Mouse (Mus musculus) hindbrain, embryonic 14.5 days (tissue): ENCODE data around the gene Apoc1. TPM values are rescaled to one million over a fixed set of nuclear protein-coding genes. Genes with fewer than 3 reads are reported as not detected.

Experiments
- ATAC-seq: fragments of 200-750 bp; cut with Nextera tagmentation; 2 replicates; pipeline ENCODE4 v1.8.0; 2017; ENCODE audit warnings: moderate number of reproducible peaks, mild to moderate bottlenecking, moderate TSS enrichment, moderate library complexity; ENCODE audit not compliant: low FRiP score
- DNase-seq: peaks from one replicate; pipeline ENCODE4 v3.0.0-alpha.2; 2015; ENCODE audit warnings: low spot score
- H3K27ac ChIP-seq: fragments of 300-500 bp; sonication (generic); 2 replicates; pipeline ENCODE4 v1.5.1; 2014; ENCODE audit warnings: mild to moderate bottlenecking, moderate library complexity
- H3K27me3 ChIP-seq: fragments of 300-500 bp; sonication (generic); 2 replicates; pipeline ENCODE4 v1.6.1; 2014; ENCODE audit warnings: mild to moderate bottlenecking, low read length, mixed read lengths; ENCODE audit not compliant: control insufficient read depth, insufficient read depth
- H3K36me3 ChIP-seq: fragments of 300-500 bp; sonication (generic); replicated peaks from 2 replicates; pipeline ENCODE4 v1.6.1; 2014; ENCODE audit not compliant: control insufficient read depth, insufficient read depth
- H3K4me1 ChIP-seq: fragments of 300-500 bp; sonication (generic); replicated peaks from 2 replicates; pipeline ENCODE4 v1.6.1; 2014; ENCODE audit warnings: antibody characterized with exemption, low read length, mixed read lengths; ENCODE audit not compliant: control insufficient read depth, insufficient read depth
- H3K4me2 ChIP-seq: fragments of 300-500 bp; sonication (generic); replicated peaks from 2 replicates; pipeline ENCODE4 v1.6.1; 2014; ENCODE audit warnings: mild to moderate bottlenecking, moderate library complexity
- H3K4me3 ChIP-seq: fragments of 300-500 bp; sonication (generic); replicated peaks from 2 replicates; pipeline ENCODE4 v1.5.1; 2014; ENCODE audit warnings: mild to moderate bottlenecking, low read length
- H3K9ac ChIP-seq: fragments of 300-500 bp; sonication (generic); 2 replicates; pipeline ENCODE4 v1.6.1; 2014
- H3K9me3 ChIP-seq: fragments of 300-500 bp; sonication (generic); 2 replicates; pipeline ENCODE4 v1.6.1; 2016; ENCODE audit warnings: low read length; ENCODE audit not compliant: control insufficient read depth
- WGBS: fragments of 180-500 bp; shearing (Covaris S2); extraction: QIAGEN DNeasy Blood & Tissue Kit; methylation state at CpG from one replicate; pipeline ENCODE4 v1.1.7; 2014; 5-methylcytosine and 5-hydroxymethylcytosine counted together
- polyA plus RNA-seq: library from polyadenylated mRNA; unstranded; fragments of >200 nt; fragmentation: Nextera tagmentation; extraction: Ambion mirVana; gene quantifications from 2 replicates; pipeline ENCODE4 v1.2.1, GENCODE M21; 2014

Apoc1 gene
- 2.3 and 2.5 TPM in 2 replicates for polyA plus RNA-seq

GRCm38 (mm10) chr7:19691873-19692865, at the start of gene Apoc1:
TSS of gene Apoc1 (minus strand) at chr7:19692660.
- Histone ChIP-seq H3K36me3 (no peaks in the 10 kb centered on the region), H3K27me3 (no peaks in the 10 kb centered on the region), H3K9ac (no peak within 1 kb of the TSS), H3K4me1 (0 out of 2 replicates have a peak, but pooled peaks cover 3% of the 10 kb centered on the region), H3K9me3 (no peaks in the 10 kb centered on the region), H3K4me3 (no peak within 1 kb of the TSS), H3K4me2 (no peak within 1 kb of the TSS), H3K27ac (no peak within 1 kb of the TSS)
- ATAC-seq = no peak
- no peak for DNase-seq
- WGBS = 52% methylated on average over 28 of the region's 28 CpGs

DNA sequence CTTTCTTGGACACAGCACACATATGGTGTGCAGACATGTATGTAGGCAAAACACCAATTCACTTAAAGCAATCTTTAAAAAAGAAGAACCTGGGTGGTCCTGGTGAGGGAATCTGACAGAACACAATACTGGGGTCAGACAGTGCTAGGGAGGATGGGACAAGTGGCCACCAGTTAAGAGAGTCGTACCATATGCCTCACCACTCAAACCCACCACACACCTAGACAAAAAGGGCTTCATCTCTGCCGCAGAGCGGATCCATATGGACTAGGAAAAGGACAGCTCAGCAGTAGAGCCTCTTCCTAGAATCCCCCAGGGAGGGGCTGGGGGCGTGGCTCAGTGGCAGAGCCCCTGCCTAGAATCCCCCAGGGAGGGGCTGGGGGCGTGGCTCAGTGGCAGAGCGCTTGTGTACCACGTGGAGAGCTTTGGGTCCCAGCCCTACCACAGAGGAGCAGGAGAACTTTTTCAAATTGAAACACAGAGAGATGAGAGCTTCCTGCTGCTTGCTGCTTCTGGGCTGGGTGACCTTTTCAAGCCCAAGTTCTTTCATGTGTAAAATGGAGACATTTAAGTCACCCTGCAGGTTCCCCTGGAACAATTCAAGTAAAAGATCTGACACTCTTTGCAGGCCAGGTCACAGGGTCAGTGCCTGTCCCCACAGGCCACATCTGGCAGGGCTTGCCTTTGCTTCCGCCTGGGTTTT, 49.0 kb upstream of the Apoc1 start:
- no peak for DNase-seq
- Histone ChIP-seq H3K4me2 (no peak overlapping the region), H3K9me3 (no peaks in the 10 kb centered on the region), H3K27me3 (no peaks in the 10 kb centered on the region), H3K27ac (no peak overlapping the region), H3K4me3 (no peak overlapping the region), H3K36me3 (peaks cover 34% of the 10 kb centered on the region), H3K9ac (no peak overlapping the region), H3K4me1 (peaks cover 2% of the 10 kb centered on the region; the same call in 1 of the 2 replicates)
- ATAC-seq = no peak
- 5% methylated on average over 8 of the region's 8 CpGs for WGBS

GRCm38 (mm10) chr7:19740269-19740668, 47.8 kb upstream of the Apoc1 start:
- DNase-seq = no peak
- 89% methylated on average over 11 of the region's 11 CpGs for WGBS
- H3K4me2 ChIP-seq = no peak overlapping the region
- H3K4me1 ChIP-seq = no peaks in the 10 kb centered on the region; the same call in 1 of the 2 replicates
- ATAC-seq = no peak
- H3K27me3 ChIP-seq = no peaks in the 10 kb centered on the region
- H3K36me3 ChIP-seq = peaks cover 41% of the 10 kb centered on the region
- no peak overlapping the region for H3K9ac ChIP-seq
- no peaks in the 10 kb centered on the region for H3K9me3 ChIP-seq
- no peak overlapping the region for H3K4me3 ChIP-seq
- no peak overlapping the region for H3K27ac ChIP-seq

GRCm38 (mm10) chr7:19738771-19739170, 46.3 kb upstream of the Apoc1 start:
- Histone ChIP-seq H3K36me3 (peaks cover 48% of the 10 kb centered on the region), H3K27ac (no peak overlapping the region), H3K9me3 (no peaks in the 10 kb centered on the region), H3K27me3 (no peaks in the 10 kb centered on the region), H3K4me1 (no peaks in the 10 kb centered on the region), H3K4me3 (no peak overlapping the region), H3K9ac (no peak overlapping the region), H3K4me2 (no peak overlapping the region)
- 89% methylated on average over 3 of the region's 3 CpGs for WGBS
- no peak for ATAC-seq
- DNase-seq = no peak

GRCm38 (mm10) chr7:19736389-19737057, 44.1 kb upstream of the Apoc1 start:
- no peak overlapping the region for H3K9ac ChIP-seq
- DNase-seq (no peak), ATAC-seq (no peak)
- no peak overlapping the region for H3K4me2 ChIP-seq
- 94% methylated on average over 16 of the region's 16 CpGs for WGBS
- no peaks in the 10 kb centered on the region for H3K9me3 ChIP-seq
- no peak overlapping the region for H3K27ac ChIP-seq
- no peak overlapping the region for H3K4me3 ChIP-seq
- H3K4me1 ChIP-seq = no peaks in the 10 kb centered on the region
- H3K36me3 ChIP-seq = peaks cover 59% of the 10 kb centered on the region
- H3K27me3 ChIP-seq = no peaks in the 10 kb centered on the region

- peaks cover 82% of the 10 kb centered on the region for H3K36me3 ChIP-seq
- no peaks in the 10 kb centered on the region for H3K4me1 ChIP-seq
- 84% methylated on average over 10 of the region's 10 CpGs for WGBS
- H3K27ac ChIP-seq = no peak overlapping the region
- no peaks in the 10 kb centered on the region for H3K9me3 ChIP-seq
- ATAC-seq = no peak
- H3K9ac ChIP-seq = no peak overlapping the region
- H3K4me3 ChIP-seq = no peak overlapping the region
- H3K4me2 ChIP-seq = no peak overlapping the region
- no peak for DNase-seq
- no peaks in the 10 kb centered on the region for H3K27me3 ChIP-seq
Observed at GRCm38 (mm10) chr7:19734178-19734666, 41.8 kb upstream of the Apoc1 start.

- 92% methylated on average over 4 of the region's 4 CpGs for WGBS
- H3K27me3 ChIP-seq = no peaks in the 10 kb centered on the region
- no peak overlapping the region for H3K4me3 ChIP-seq
- H3K36me3 ChIP-seq = peaks cover 83% of the 10 kb centered on the region
- no peak for DNase-seq
- H3K4me1 ChIP-seq = no peaks in the 10 kb centered on the region
- no peak overlapping the region for H3K27ac ChIP-seq
- ATAC-seq = no peak
- H3K9me3 ChIP-seq = no peaks in the 10 kb centered on the region
- H3K9ac ChIP-seq = no peak overlapping the region
- no peak overlapping the region for H3K4me2 ChIP-seq
Observed at GRCm38 (mm10) chr7:19726541-19726940, 34.1 kb upstream of the Apoc1 start.

- ATAC-seq (no peak), DNase-seq (no peak)
- no peak overlapping the region for H3K9ac ChIP-seq
- no peak overlapping the region for H3K4me2 ChIP-seq
- H3K9me3 ChIP-seq = peaks cover 9% of the 10 kb centered on the region; the same call in 1 of the 2 replicates
- H3K4me3 ChIP-seq = no peak overlapping the region
- H3K27me3 ChIP-seq = no peaks in the 10 kb centered on the region
- 93% methylated on average over 12 of the region's 12 CpGs for WGBS
- no peaks in the 10 kb centered on the region for H3K4me1 ChIP-seq
- H3K27ac ChIP-seq = no peak overlapping the region
- H3K36me3 ChIP-seq = peaks cover 60% of the 10 kb centered on the region
Observed at GRCm38 (mm10) chr7:19724167-19724566, 31.7 kb upstream of the Apoc1 start.
